Mouse (Mus musculus) testis, adult 2 months (tissue): ENCODE results near the gene Calml3. TPM values are rescaled to one million over a fixed set of nuclear protein-coding genes. Genes with fewer than 3 reads are reported as not detected.
"Not testable (repeated sequence)": the region's sequence is repeated elsewhere in the genome, so short reads cannot be mapped to it uniquely, and the experiment has no call there.

Experiments used
- H3K27ac ChIP-seq: fragments of 200-500 bp; 2 replicates; pipeline ENCODE4 v1.5.1; 2012; ENCODE audit warnings: low read depth, low read length; ENCODE audit not compliant: control insufficient read depth, insufficient read depth
- H3K27me3 ChIP-seq: fragments of 200-500 bp; 2 replicates; pipeline ENCODE4 v1.6.1; 2012; ENCODE audit warnings: mild to moderate bottlenecking, low read length, moderate library complexity; ENCODE audit not compliant: control insufficient read depth, insufficient read depth
- H3K36me3 ChIP-seq: fragments of 200-500 bp; 2 replicates; pipeline ENCODE4 v1.6.1; 2012; ENCODE audit warnings: mild to moderate bottlenecking, low read length; ENCODE audit not compliant: control insufficient read depth, insufficient read depth
- H3K4me1 ChIP-seq: fragments of 200-500 bp; 2 replicates; pipeline ENCODE4 v1.6.1; 2012; ENCODE audit warnings: low read length; ENCODE audit not compliant: control insufficient read depth, insufficient read depth
- H3K4me3 ChIP-seq: fragments of 200-500 bp; 2 replicates; pipeline ENCODE4 v1.5.1; 2012; ENCODE audit warnings: low read depth, mild to moderate bottlenecking, low read length, moderate library complexity, mixed read lengths; ENCODE audit not compliant: control insufficient read depth
- CTCF ChIP-seq: fragments of 200-500 bp; IDR thresholded peaks from 2 replicates; pipeline ENCODE4 v1.5.1; 2012; ENCODE audit warnings: low read depth, mild to moderate bottlenecking, inconsistent platforms, low read length, moderate library complexity; ENCODE audit not compliant: control insufficient read depth, insufficient read depth, insufficient replicate concordance
- POLR2A ChIP-seq: fragments of 200-500 bp; IDR thresholded peaks from 2 replicates; pipeline ENCODE4 v1.6.1; 2012; ENCODE audit warnings: low read depth, mild to moderate bottlenecking, inconsistent platforms, low read length, moderate library complexity; ENCODE audit not compliant: control insufficient read depth
- polyA plus RNA-seq: library from polyadenylated mRNA; depleted of rRNA; stranded (reverse); fragments of >200 nt; gene quantifications from 2 replicates; pipeline ENCODE4 v1.2.3, GENCODE M21; 2012; rRNA removed

Gene Calml3
- polyA plus RNA-seq: 0.16 and 1.6 TPM in 2 replicates

GRCm38 (mm10) chr13:3804186-3804585 is at the start of gene Calml3:
TSS of gene Calml3 (minus strand) at chr13:3804316.
- TF ChIP-seq CTCF: no peak
- no peak for TF ChIP-seq POLR2A
- H3K36me3 ChIP-seq: no peaks in the 10 kb centered on the region
- H3K4me3 ChIP-seq: peak within 1 kb of the TSS; percentile 77
- H3K4me1 ChIP-seq: peaks cover 6% of the 10 kb centered on the region; the same call in 1 of the 2 replicates
- no peak within 1 kb of the TSS for H3K27ac ChIP-seq
- no peaks in the 10 kb centered on the region for H3K27me3 ChIP-seq

GRCm38 (mm10) chr13:3850330-3850729 is 46.2 kb upstream of the Calml3 start:
- Histone ChIP-seq H3K36me3 (no peaks in the 10 kb centered on the region), H3K4me3 (no peak overlapping the region), H3K4me1 (no peaks in the 10 kb centered on the region), H3K27me3 (no peaks in the 10 kb centered on the region), H3K27ac (no peak overlapping the region)
- no peak for TF ChIP-seq CTCF

DNA sequence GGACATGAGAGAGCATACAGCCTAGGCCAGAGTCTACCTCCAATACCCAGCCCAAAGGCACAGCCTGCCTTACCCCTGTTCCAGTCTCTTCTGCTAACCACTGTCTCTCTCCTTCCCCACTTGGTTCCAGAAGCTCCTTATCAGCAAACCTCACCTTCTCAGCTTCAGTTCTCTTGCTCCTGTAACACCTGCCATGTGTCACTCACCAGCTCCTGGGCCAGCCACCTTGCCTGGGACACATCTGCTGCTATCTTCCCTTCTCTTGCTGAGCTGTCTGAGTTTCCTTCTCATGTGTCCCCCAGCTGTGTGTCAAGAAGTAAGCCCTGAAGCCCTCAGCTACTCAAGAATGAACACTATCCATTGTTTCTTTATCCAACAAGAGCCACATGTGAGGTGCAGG is 36.5 kb upstream of the Calml3 start:
- not testable (repeated sequence) for H3K27ac ChIP-seq, H3K27me3 ChIP-seq, H3K4me1 ChIP-seq

GRCm38 (mm10) chr13:3837312-3837807 is 33.2 kb upstream of the Calml3 start, which contains the start of gene Calm4:
TSS of gene Calm4 (plus strand) at chr13:3837757.
- H3K4me1 ChIP-seq, H3K36me3 ChIP-seq, H3K27me3 ChIP-seq, H3K4me3 ChIP-seq, H3K27ac ChIP-seq: not testable (repeated sequence)

More for the DNA sequence above, 36.5 kb upstream of the Calml3 start:
- not testable (repeated sequence) for H3K36me3 ChIP-seq, H3K4me3 ChIP-seq

- not testable (repeated sequence) for H3K36me3 ChIP-seq, H3K27ac ChIP-seq, H3K4me3 ChIP-seq, H3K4me1 ChIP-seq, H3K27me3 ChIP-seq
Observed at GRCm38 (mm10) chr13:3833644-3834043, 29.5 kb upstream of the Calml3 start.

DNA sequence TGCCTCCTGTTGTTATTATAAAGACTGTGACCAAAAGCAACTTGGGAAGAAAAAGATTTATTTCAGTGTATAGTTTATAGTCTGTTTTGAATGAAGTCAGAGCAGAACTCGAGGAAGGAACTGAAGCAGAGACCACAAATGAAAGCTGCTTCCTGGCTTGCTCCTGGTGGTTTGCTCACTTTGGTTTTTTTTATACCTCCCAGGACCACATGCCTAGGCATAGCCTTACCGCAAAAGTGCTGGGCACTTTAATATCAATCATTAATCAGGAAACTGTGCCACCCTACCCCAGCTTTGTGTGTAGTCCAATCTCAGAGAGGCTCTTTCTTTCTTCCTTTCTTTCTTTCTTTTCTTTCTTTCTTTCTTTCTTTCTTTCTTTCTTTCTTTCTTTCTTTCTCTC is 28.3 kb upstream of the Calml3 start:
- no peak overlapping the region for H3K4me3 ChIP-seq
- TF ChIP-seq CTCF (no peak), POLR2A (no peak)
- no peaks in the 10 kb centered on the region for H3K36me3 ChIP-seq
- no peak overlapping the region for H3K27ac ChIP-seq
- H3K4me1 ChIP-seq: no peaks in the 10 kb centered on the region
- H3K27me3 ChIP-seq: no peaks in the 10 kb centered on the region

DNA sequence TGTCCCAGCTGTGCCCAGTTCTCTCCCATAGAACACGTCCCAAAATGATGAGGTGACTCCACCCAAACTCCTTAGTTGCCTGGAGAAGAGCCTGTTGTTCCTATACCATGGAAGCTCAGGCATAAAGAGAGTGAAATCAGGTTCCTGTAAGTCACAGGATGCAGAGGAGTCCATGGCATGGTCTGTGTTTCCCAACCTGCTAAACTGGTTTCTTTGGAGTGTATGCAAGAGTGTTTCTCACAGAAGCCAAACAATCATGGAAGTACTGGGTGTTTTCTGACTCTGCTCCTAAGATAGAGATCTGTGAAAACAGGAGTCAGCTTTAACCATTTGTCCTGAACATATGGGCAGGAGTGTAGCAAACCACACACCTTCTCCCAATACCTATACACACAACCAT is 27.9 kb upstream of the Calml3 start:
- no peak overlapping the region for H3K27ac ChIP-seq
- TF ChIP-seq POLR2A (no peak), CTCF (no peak)

GRCm38 (mm10) chr13:3831546-3831945 is 27.4 kb upstream of the Calml3 start:
- H3K4me1 ChIP-seq: no peaks in the 10 kb centered on the region
- H3K27me3 ChIP-seq: no peaks in the 10 kb centered on the region
- H3K36me3 ChIP-seq: no peaks in the 10 kb centered on the region
- H3K4me3 ChIP-seq: no peak overlapping the region
- no peak overlapping the region for H3K27ac ChIP-seq
- TF ChIP-seq CTCF (no peak), POLR2A (no peak)

More for the DNA sequence above, 27.9 kb upstream of the Calml3 start:
- Histone ChIP-seq H3K27me3 (no peaks in the 10 kb centered on the region), H3K4me3 (no peak overlapping the region), H3K4me1 (no peaks in the 10 kb centered on the region), H3K36me3 (no peaks in the 10 kb centered on the region)

GRCm38 (mm10) chr13:3825726-3826125 is 21.6 kb upstream of the Calml3 start:
- H3K27ac ChIP-seq: no peak overlapping the region
- no peak for TF ChIP-seq POLR2A
- no peak for TF ChIP-seq CTCF
- no peaks in the 10 kb centered on the region for H3K4me1 ChIP-seq
- H3K4me3 ChIP-seq: no peak overlapping the region
- H3K36me3 ChIP-seq: no peaks in the 10 kb centered on the region
- no peaks in the 10 kb centered on the region for H3K27me3 ChIP-seq
